Mouse (Mus musculus): ENCODE data around the gene Plac9a. TPM values are rescaled to one million over a fixed set of nuclear protein-coding genes. Genes with fewer than 3 reads are reported as not detected.

The Plac9a gene
- not detected for polyA plus RNA-seq (2014; fragmentation: Illumina TruSeq; extraction: RNeasy Lipid Tissue Mini Kit (QIAGEN cat#74804); ENCODE audit: low read depth, low replicate concordance)

DNA sequence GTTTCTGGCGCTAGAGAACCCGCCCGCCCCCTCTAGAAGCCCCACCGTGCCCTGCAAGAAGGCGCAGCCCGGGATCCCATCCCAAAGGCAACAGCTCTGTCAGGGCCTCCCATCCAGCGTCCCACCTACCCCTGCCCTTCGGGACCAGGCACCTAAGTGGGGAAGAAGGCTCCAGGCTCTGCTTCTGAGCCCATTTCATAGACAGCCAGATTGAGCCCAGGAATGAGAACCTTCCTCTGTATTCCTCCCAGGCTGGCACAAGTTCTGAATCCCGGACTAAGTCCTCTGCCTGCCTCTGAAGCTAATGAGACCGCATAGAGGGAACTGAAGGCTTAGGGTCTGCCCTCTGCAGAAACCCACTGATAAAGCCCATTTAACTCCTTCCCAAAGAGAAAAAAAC, at the start of gene Plac9a:
TSS of gene Plac9a (minus strand) at position 101 of the 400 bp plus-strand sequence.

DNA sequence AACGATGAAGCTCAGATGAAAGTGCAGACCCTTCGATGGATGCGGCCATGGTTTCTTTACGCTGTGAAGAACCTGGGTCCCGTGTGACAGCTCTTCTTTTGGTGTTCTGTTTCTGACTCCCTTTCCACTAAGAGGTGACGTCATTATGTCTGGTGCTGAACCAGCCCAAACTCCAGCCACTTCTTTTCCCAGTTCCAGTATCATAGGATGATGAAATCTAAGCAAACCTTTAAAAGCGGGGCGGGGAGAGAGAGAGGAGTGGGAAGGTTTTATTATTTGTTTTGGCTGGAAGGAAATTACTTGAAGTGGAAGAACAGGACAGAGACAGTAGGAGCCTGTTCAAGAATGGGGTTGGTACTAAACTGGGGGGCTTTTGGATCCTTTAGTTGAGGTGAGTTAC, 35.1 kb upstream of the Plac9a start, which contains the start of gene Cphx1:
TSS of gene Cphx1 (plus strand) at position 301 of the 400 bp plus-strand sequence.

DNA sequence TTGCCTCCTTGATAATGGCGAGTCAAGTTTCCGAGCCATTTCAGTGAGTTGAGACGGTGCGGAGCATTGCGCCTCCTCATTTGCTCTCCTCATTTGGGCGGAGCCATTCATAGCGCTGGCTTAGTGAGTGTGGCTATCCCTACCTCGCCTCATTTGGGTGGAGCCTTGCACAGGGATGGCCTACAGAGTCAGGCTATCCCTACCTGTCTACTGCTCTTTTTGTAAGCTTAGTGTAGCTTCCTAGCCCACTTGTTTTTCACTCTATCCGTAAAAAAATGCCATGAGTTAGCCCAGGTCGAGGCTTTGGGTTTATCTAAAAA, 24.6 kb upstream of the Plac9a start, which contains the start of gene Tmem254a:
TSS of gene Tmem254a (minus strand) at position 111 of the 320 bp plus-strand sequence.

DNA sequence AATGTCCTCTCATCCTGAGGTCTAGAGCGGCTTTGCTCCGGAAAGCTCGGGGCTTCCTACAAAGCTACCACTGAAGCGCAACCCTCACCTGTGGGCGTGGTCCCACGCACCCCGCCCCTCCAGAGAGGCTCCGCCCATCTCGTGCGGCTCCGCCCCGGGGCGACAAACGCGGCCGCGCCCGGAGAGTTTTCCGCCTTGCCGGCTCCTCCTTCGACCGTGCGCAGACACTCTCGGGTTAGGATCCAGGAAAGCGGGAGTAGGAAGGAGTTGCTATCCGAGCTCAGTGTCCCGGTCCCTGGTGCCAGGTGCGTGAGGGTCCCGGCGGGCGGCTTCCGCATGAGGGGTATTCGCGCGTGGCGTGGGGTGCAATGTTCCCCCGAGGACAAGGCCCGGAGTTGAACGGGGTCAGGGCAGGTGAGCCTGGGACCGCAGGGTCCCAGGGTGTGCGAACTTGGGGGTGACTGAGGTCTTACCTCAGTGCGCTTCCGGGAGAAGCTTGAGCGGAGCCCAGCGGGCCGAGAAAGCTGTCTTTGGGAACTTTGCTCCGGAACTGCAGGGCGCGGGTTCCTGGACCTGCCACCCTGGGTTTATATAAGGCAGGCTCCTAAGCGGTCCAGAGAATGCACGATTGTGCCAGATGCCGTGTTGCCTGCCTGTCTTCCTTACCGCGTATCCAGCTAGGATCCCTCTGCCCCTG, 60.8 kb downstream of the Plac9a start, which contains the start of gene Anxa11:
TSS of gene Anxa11 (plus strand) at position 166 of the 697 bp plus-strand sequence.

Other genes with a start within 250 kb of the Plac9a start
- gene Ppif, start 208.9 kb downstream of the Plac9a start, polyA plus RNA-seq (2014; fragmentation: Illumina TruSeq; extraction: RNeasy Lipid Tissue Mini Kit (QIAGEN cat#74804); ENCODE audit: low read depth, low replicate concordance): 12.3 TPM
- 53.4 TPM for gene Zcchc24, start 134.1 kb downstream of the Plac9a start, polyA plus RNA-seq (2014; fragmentation: Illumina TruSeq; extraction: RNeasy Lipid Tissue Mini Kit (QIAGEN cat#74804); ENCODE audit: low read depth, low replicate concordance)
- gene Anxa11, start 60.9 kb downstream of the Plac9a start, polyA plus RNA-seq (2014; fragmentation: Illumina TruSeq; extraction: RNeasy Lipid Tissue Mini Kit (QIAGEN cat#74804); ENCODE audit: low read depth, low replicate concordance): 8.7 TPM
- gene Tmem254a, start 24.6 kb upstream of the Plac9a start, polyA plus RNA-seq (2014; fragmentation: Illumina TruSeq; extraction: RNeasy Lipid Tissue Mini Kit (QIAGEN cat#74804); ENCODE audit: low read depth, low replicate concordance): 23.7 TPM
- gene Cphx1, start 35.2 kb upstream of the Plac9a start, polyA plus RNA-seq (2014; fragmentation: Illumina TruSeq; extraction: RNeasy Lipid Tissue Mini Kit (QIAGEN cat#74804); ENCODE audit: low read depth, low replicate concordance): not detected
- not detected for gene Duxbl1, start 75.5 kb upstream of the Plac9a start, polyA plus RNA-seq (2014; fragmentation: Illumina TruSeq; extraction: RNeasy Lipid Tissue Mini Kit (QIAGEN cat#74804); ENCODE audit: low read depth, low replicate concordance)
- gene Gm9780, start 139.6 kb upstream of the Plac9a start, polyA plus RNA-seq (2014; fragmentation: Illumina TruSeq; extraction: RNeasy Lipid Tissue Mini Kit (QIAGEN cat#74804); ENCODE audit: low read depth, low replicate concordance): 1.6 TPM
- 5.3 TPM for gene Tmem254c, start 164.3 kb upstream of the Plac9a start, polyA plus RNA-seq (2014; fragmentation: Illumina TruSeq; extraction: RNeasy Lipid Tissue Mini Kit (QIAGEN cat#74804); ENCODE audit: low read depth, low replicate concordance)
- not detected for gene Cphx2, start 178.4 kb upstream of the Plac9a start, polyA plus RNA-seq (2014; fragmentation: Illumina TruSeq; extraction: RNeasy Lipid Tissue Mini Kit (QIAGEN cat#74804); ENCODE audit: low read depth, low replicate concordance)
- 3.5 TPM for gene Cphx3, start 179.2 kb upstream of the Plac9a start, polyA plus RNA-seq (2014; fragmentation: Illumina TruSeq; extraction: RNeasy Lipid Tissue Mini Kit (QIAGEN cat#74804); ENCODE audit: low read depth, low replicate concordance)
- gene Duxbl2, start 215.2 kb upstream of the Plac9a start, polyA plus RNA-seq (2014; fragmentation: Illumina TruSeq; extraction: RNeasy Lipid Tissue Mini Kit (QIAGEN cat#74804); ENCODE audit: low read depth, low replicate concordance): not detected